Mouse (Mus musculus): Measurements from ENCODE around the gene Fut9. TPM values are rescaled to one million over a fixed set of nuclear protein-coding genes. Genes with fewer than 3 reads are reported as not detected.

Gene Fut9
- total and polyA plus RNA-seq, 3 experiments: not detected

DNA sequence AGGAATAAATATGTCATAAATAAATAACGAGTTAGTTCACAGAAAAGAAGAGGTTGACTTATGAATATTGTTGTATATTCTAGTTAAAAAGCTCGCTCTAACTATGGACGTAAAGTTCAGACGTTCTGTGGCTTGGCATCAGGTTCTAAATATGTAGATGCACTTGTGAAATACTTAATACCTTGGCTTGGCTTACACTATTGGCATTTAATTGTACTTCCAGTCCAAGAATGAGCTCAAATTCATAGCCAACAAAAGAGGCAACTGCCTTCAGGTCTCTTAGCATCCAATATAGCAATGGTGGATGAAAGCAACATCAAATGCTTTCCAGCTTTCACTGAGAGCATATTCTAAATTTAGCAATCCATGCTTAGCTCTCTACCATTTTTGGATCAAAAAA lies 182.7 kb downstream of the Fut9 start:
- H3K27me3 ChIP-seq (replicated peaks): no peaks in the 10 kb centered on the region
- no peak overlapping the region for H3K4me3 ChIP-seq (replicated peaks in 1 of 3; ENCODE audit: low read depth in 2 of 3, low read length in 2 of 3, poor library complexity in 1 of 3)
- in situ Hi-C loops (cut with MboI; ENCODE audit: low pct_ligation_motif_present, low pct_unique_long_range_greater_than_20kb, low sequenced_read_pairs): no loop called here
- dilution Hi-C loops (cut with MboI; ENCODE audit: extremely low pct_ligation_motif_present, extremely low pct_unique_long_range_greater_than_20kb, low sequenced_read_pairs): no loop called here
- H3K4me2 ChIP-seq (ENCODE audit: insufficient read depth, low read depth, poor library complexity, severe bottlenecking): no peak overlapping the region
- H3K36me3 ChIP-seq (replicated peaks in 1 of 2; ENCODE audit: control insufficient read depth in 1 of 2, insufficient read depth in 1 of 2, low read length in 1 of 2): no peaks in the 10 kb centered on the region
- no peak overlapping the region for H3K27ac ChIP-seq (ENCODE audit: insufficient read depth, low read depth)
- no peak for DNase-seq (ENCODE audit: extremely low read depth)
- H3K4me1 ChIP-seq (ENCODE audit: control insufficient read depth in 1 of 2, insufficient read depth in 2 of 2): no peaks in the 10 kb centered on the region
- no peak overlapping the region for H3K9ac ChIP-seq (ENCODE audit: insufficient read depth, low read depth)
- no peaks in the 10 kb centered on the region for H3K79me2 ChIP-seq (replicated peaks; ENCODE audit: control insufficient read depth, extremely low read depth, insufficient read depth, poor library complexity, severe bottlenecking)
- no peak for TF ChIP-seq USF1 (IDR thresholded peaks at IDR 0.05; ENCODE audit: low read depth, low read length)
- no peak for TF ChIP-seq MYC (IDR thresholded peaks at IDR 0.05; ENCODE audit: low read depth, low read length)
- TF ChIP-seq ZC3H11A (IDR thresholded peaks at IDR 0.05; ENCODE audit: low read depth, low read length): no peak
- no peak for TF ChIP-seq RCOR1 (conservative IDR thresholded peaks at IDR 0.05; ENCODE audit: low read depth, low read length)
- TF ChIP-seq POLR2A (IDR thresholded peaks at IDR 0.05; ENCODE audit: low read depth, low read length): no peak
- no peak for TF ChIP-seq JUND (conservative IDR thresholded peaks at IDR 0.05; ENCODE audit: low read depth, low read length)
- no peak for TF ChIP-seq POLR2AphosphoS2 (IDR thresholded peaks at IDR 0.05; ENCODE audit: low read depth, low read length)
- TF ChIP-seq TBP (conservative IDR thresholded peaks at IDR 0.05; ENCODE audit: low read depth, low read length): no peak
- no peak for TF ChIP-seq UBTF (IDR thresholded peaks at IDR 0.05; ENCODE audit: low read depth, low read length)
- TF ChIP-seq SMC3 (IDR thresholded peaks at IDR 0.05; ENCODE audit: low read depth, low read length): no peak
- no peak for TF ChIP-seq ZKSCAN1 (IDR thresholded peaks at IDR 0.05; ENCODE audit: borderline replicate concordance, low read depth, low read length)
- no peak for TF ChIP-seq GABPA (IDR thresholded peaks at IDR 0.05; ENCODE audit: insufficient replicate concordance, low read depth, low read length)
- no peak for TF ChIP-seq PAX5 (IDR thresholded peaks at IDR 0.05; ENCODE audit: low read length)
- no peak for TF ChIP-seq TCF12 (IDR thresholded peaks at IDR 0.05; ENCODE audit: low read depth, low read length)
- no peak for TF ChIP-seq NRF1 (IDR thresholded peaks at IDR 0.05; ENCODE audit: low read depth, low read length)
- no peak for TF ChIP-seq CHD2 (IDR thresholded peaks at IDR 0.05; ENCODE audit: low read length)
- TF ChIP-seq HCFC1 (IDR thresholded peaks at IDR 0.05; ENCODE audit: low read depth, low read length): no peak
- no peak for TF ChIP-seq MAX (IDR thresholded peaks at IDR 0.05; ENCODE audit: low read length)
- TF ChIP-seq MAZ (IDR thresholded peaks at IDR 0.05; ENCODE audit: low read depth, low read length): no peak
- no peaks in the 10 kb centered on the region for H3K9me3 ChIP-seq (replicated peaks; ENCODE audit: low read length)

DNA sequence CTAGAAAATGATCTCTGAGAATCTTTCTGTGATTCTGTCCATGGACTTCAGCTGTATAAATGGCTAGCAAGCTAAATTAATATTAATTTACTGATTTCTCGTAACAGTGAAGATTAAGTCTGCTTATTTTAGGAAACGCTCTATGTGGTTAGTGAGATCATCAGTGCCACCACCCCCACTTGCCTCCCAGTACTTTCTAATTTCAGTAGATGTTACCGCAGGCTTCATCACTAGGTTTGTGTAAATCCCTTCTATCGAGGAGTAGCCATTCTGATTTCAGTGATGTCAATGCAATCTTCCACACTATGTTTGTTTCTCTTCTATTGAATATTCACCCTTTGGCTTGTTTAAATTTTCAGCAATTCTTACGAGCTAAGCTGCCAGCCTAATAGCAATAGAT lies 186.6 kb downstream of the Fut9 start:
- Histone ChIP-seq H3K79me2 (replicated peaks; ENCODE audit: control insufficient read depth, extremely low read depth, insufficient read depth, poor library complexity, severe bottlenecking) (no peaks in the 10 kb centered on the region), H3K9me3 (replicated peaks; ENCODE audit: low read length) (no peaks in the 10 kb centered on the region), H3K27me3 (replicated peaks) (no peaks in the 10 kb centered on the region), H3K27ac (ENCODE audit: insufficient read depth, low read depth) (no peak overlapping the region), H3K36me3 (replicated peaks in 1 of 2; ENCODE audit: control insufficient read depth in 1 of 2, insufficient read depth in 1 of 2, low read length in 1 of 2) (no peaks in the 10 kb centered on the region), H3K4me3 (replicated peaks in 1 of 3; ENCODE audit: low read depth in 2 of 3, low read length in 2 of 3, poor library complexity in 1 of 3) (no peak overlapping the region), H3K9ac (ENCODE audit: insufficient read depth, low read depth) (no peak overlapping the region), H3K4me2 (ENCODE audit: insufficient read depth, low read depth, poor library complexity, severe bottlenecking) (no peak overlapping the region), H3K4me1 (ENCODE audit: control insufficient read depth in 1 of 2, insufficient read depth in 2 of 2) (no peaks in the 10 kb centered on the region)
- dilution Hi-C loops (cut with MboI; ENCODE audit: extremely low pct_ligation_motif_present, extremely low pct_unique_long_range_greater_than_20kb, low sequenced_read_pairs): no loop called here
- no peak for DNase-seq (ENCODE audit: extremely low read depth)
- no peak for TF ChIP-seq RCOR1 (conservative IDR thresholded peaks at IDR 0.05; ENCODE audit: low read depth, low read length)
- no peak for TF ChIP-seq JUND (conservative IDR thresholded peaks at IDR 0.05; ENCODE audit: low read depth, low read length)
- no peak for TF ChIP-seq NRF1 (IDR thresholded peaks at IDR 0.05; ENCODE audit: low read depth, low read length)
- TF ChIP-seq ZC3H11A (IDR thresholded peaks at IDR 0.05; ENCODE audit: low read depth, low read length): no peak
- TF ChIP-seq GABPA (IDR thresholded peaks at IDR 0.05; ENCODE audit: insufficient replicate concordance, low read depth, low read length): no peak
- TF ChIP-seq TBP (conservative IDR thresholded peaks at IDR 0.05; ENCODE audit: low read depth, low read length): no peak
- no peak for TF ChIP-seq EP300 (IDR thresholded peaks at IDR 0.05; ENCODE audit: low read length)
- no peak for TF ChIP-seq MAZ (IDR thresholded peaks at IDR 0.05; ENCODE audit: low read depth, low read length)
- TF ChIP-seq NELFE (IDR thresholded peaks at IDR 0.05; ENCODE audit: low read depth, low read length): no peak
- in situ Hi-C loops (cut with MboI; ENCODE audit: low pct_ligation_motif_present, low pct_unique_long_range_greater_than_20kb, low sequenced_read_pairs): no loop called here
